Mouse (Mus musculus): ENCODE data around the gene Pin1.

Pin1 gene

DNA sequence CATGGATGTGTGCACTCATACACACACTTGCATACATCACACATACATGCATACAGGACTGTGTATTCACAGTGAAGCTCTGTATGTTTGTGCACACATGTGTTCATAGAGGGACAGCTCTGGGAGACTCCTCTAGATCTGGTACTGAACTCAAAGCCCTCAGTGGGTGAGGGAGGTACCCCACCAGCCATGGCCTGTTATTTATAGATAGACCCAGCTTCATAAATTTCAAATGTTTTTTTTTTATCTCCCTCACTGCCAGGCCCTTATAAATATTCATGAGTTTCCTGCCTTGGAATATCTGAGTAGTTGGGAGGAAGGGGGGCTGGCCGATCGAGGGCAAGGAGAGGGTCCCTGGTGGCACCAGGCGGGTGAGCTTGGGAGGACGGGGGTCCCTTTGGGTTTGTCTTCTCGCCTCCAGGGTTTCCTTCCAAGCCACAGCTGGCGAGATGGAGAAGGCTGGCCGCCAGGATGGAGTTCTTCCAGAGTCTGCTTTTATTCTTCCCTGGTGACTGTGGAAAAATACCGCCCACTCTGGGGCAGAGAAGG, 52.0 kb downstream of the Pin1 start:
- DNase-seq (ENCODE audit: low spot score) = no peak

DNA sequence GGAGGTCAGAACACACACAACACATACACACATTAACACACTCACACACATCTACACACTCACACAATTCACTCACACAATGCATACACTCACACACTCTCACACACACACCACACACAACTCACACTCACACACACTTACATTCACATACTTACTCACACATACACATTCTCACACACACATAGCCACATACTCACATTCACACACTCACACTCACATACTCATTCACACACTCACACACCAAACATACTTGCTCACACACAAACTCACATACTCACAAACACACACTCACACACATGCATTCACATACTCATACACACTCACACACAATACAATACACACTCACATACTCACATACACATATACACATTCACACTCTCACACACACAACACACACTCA, 53.5 kb downstream of the Pin1 start:
- DNase-seq (ENCODE audit: low spot score) = no peak

DNA sequence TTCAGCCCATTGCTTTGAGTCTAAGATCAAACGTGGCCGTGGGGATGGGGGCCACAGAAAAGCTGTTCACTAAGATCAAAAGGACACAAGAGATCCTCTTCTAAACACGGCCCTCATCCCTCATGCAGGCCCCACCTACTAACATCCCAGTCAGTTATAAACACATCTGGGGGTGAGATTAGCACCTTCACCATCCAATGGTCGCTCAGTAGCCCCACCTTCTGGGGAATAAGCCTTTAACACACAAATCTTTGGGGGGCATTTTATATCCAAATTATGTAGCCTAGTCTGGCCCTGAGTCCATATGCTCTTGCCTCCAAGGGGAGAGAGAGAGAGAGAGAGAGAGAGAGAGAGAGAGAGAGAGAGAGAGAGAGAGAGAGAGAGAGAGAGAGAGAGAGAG, 54.1 kb downstream of the Pin1 start:
- DNase-seq (ENCODE audit: low spot score) = no peak

DNA sequence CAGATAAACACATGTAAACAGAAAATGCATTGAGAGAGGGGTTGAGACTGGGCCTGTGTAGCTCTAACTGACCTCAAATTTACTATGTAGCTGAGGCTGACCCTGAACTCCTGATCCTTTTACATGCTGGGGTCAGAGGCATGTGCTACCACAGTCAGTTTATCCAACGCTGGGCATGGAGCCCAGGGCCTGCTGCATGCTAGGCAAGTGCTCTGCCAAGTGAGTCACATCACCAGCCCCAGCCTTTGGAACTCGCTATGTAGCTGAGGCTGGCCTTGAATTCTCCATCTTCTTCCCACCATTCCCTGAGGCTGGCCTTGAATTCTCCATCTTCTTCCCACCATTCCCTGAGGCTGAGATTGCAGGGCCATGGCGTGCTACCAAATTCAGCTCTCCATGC, 58.6 kb downstream of the Pin1 start:
- no peak for DNase-seq (ENCODE audit: low spot score)

DNA sequence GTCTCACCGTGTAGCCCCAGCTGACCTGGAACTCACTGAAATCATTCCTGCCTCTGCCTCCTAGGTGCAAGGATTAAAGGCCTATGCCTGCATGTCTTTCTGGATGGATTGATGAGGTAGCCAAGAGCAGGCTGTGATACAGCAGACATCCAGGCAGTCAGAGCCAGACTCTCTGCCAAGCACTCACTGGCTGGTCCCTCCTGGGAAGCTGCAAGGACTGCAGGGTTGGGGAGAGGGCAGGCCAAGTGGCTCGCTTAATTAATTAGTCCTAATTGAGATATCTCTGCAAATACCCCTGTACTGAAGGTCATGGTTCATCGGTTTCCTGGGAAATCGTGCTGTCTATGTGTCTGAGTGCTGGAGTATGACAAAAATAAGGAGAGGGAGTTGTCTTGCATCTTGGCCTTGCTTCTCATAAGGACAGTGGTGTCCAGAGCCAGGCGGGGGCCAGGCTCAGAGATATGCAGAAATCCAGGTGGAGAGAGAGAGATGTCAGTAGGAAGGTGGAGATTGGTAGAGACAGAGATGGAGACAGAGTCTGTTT, 61.1 kb downstream of the Pin1 start:
- DNase-seq (ENCODE audit: low spot score) = no peak

DNA sequence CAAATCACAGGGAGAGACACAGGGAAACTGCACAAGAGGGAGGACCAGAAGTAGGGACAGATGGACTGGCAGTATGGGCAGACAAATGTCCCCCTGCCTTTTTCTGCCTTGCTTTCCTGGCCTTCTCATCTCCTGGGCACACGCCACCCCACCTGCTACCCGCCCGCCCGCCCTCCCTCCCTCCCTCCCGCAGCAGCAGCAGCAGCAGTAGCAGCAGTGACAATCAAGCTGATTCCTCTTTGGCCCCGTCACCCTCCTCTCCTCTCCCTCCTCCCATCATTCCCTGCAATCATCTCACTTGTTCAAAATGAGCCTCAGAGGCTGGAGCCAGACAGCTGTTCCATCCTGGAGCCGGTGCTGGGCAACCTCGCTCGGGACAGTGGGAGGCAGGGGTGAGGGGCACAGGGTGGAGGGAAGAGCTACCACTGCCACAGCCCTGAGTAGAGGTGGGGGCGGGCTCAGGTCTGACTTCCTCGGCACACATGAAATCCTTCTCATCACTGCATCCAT, 61.6 kb downstream of the Pin1 start:
- DNase-seq (ENCODE audit: low spot score) = no peak

DNA sequence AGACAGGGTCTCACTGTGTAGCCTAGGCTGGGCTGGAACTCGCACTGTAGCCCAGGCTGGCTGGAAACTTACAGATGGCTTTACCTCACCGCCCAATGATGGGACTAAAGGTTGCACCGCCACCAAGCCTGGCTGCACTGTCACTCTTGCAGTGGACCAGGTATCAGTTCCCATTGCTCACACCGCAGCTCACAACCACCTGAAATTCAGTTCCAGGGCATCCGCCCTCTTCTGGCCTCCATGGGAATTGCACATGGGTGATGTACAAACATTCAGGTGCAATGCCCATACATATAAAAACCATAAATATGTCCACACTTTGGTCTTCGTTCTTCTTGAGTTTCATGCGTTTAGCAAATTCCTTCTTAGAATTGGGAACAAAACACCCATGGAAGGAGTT, 63.4 kb downstream of the Pin1 start:
- DNase-seq (ENCODE audit: low spot score) = no peak

Measured in embryo, embryonic 10.5 days (tissue).